Mouse (Mus musculus) CH12.LX (cell line): ENCODE data around the gene Mpv17l2.

Experiments used
- CHD1 ChIP-seq: IDR thresholded peaks from 2 replicates; pipeline ENCODE4 v1.6.1; 2012; ENCODE audit warnings: low read depth, low read length, improper control_type of control experiment, inconsistent platforms
- CHD2 ChIP-seq: IDR thresholded peaks from 2 replicates; pipeline ENCODE4 v1.6.1; 2011; ENCODE audit warnings: low read length, improper control_type of control experiment
- CTCF ChIP-seq, 2 experiments: IDR thresholded peaks in 1 of 2; conservative IDR thresholded peaks in 1 of 2; 2 replicates each; pipeline ENCODE4 v1.5.1; 2011 to 2012; ENCODE audit warnings: low read depth in 2 of 2, low read length in 2 of 2, improper control_type of control experiment in 1 of 2, inconsistent platforms in 1 of 2, mild to moderate bottlenecking in 1 of 2, moderate library complexity in 1 of 2
- EP300 ChIP-seq: IDR thresholded peaks from 2 replicates; pipeline ENCODE4 v1.6.1; 2011; ENCODE audit warnings: low read length, improper control_type of control experiment
- MAFK ChIP-seq: IDR thresholded peaks from 2 replicates; pipeline ENCODE4 v1.6.1; 2011; ENCODE audit warnings: low read length, improper control_type of control experiment; ENCODE audit not compliant: insufficient replicate concordance
- MAX ChIP-seq: IDR thresholded peaks from 2 replicates; pipeline ENCODE4 v1.6.1; 2011; ENCODE audit warnings: low read length, improper control_type of control experiment
- PAX5 ChIP-seq: IDR thresholded peaks from 2 replicates; pipeline ENCODE4 v1.6.1; 2012; ENCODE audit warnings: low read length, inconsistent platforms, mixed read lengths
- POLR2A ChIP-seq: IDR thresholded peaks from 2 replicates; pipeline ENCODE4 v1.6.1; 2011; ENCODE audit warnings: low read depth, mild to moderate bottlenecking, improper control_type of control experiment, low read length
- RAD21 ChIP-seq: IDR thresholded peaks from 2 replicates; pipeline ENCODE4 v1.6.1; 2011; ENCODE audit warnings: low read depth, mild to moderate bottlenecking, low read length, improper control_type of control experiment, moderate library complexity
- RCOR1 ChIP-seq: conservative IDR thresholded peaks from 2 replicates; pipeline ENCODE4 v1.6.1; 2012; ENCODE audit warnings: low read depth, mild to moderate bottlenecking, inconsistent platforms, low read length, improper control_type of control experiment
- SIN3A ChIP-seq: IDR thresholded peaks from 2 replicates; pipeline ENCODE4 v1.6.1; 2012; ENCODE audit warnings: low read length, improper control_type of control experiment, inconsistent platforms
- SMC3 ChIP-seq: IDR thresholded peaks from 2 replicates; pipeline ENCODE4 v1.6.1; 2011; ENCODE audit warnings: low read depth, low read length, improper control_type of control experiment
- USF1 ChIP-seq: IDR thresholded peaks from 2 replicates; pipeline ENCODE4 v1.6.1; 2014; ENCODE audit warnings: low read depth, mild to moderate bottlenecking, inconsistent platforms, low read length, improper control_type of control experiment
- USF2 ChIP-seq: conservative IDR thresholded peaks from 2 replicates; pipeline ENCODE4 v1.6.1; 2011; ENCODE audit warnings: low read depth, low read length, improper control_type of control experiment

GRCm38 (mm10) chr8:70764026-70764425, 3.3 kb upstream of the Mpv17l2 start:
- TF ChIP-seq USF1 (no peak), CHD2 (no peak), MAX (no peak), CTCF (conservative IDR thresholded peaks at IDR 0.05 in 1 of 2, IDR thresholded peaks at IDR 0.05 in 1 of 2; ENCODE audit: low read depth in 2 of 2, low read length in 2 of 2) (no peak), POLR2A (no peak), SIN3A (no peak), EP300 (no peak), MAFK (no peak), RCOR1 (no peak), CHD1 (no peak), SMC3 (no peak), USF2 (no peak), RAD21 (no peak), PAX5 (no peak)
